Mouse (Mus musculus): Measurements from ENCODE around the gene Tsnax. TPM values are rescaled to one million over a fixed set of nuclear protein-coding genes. Genes with fewer than 3 reads are reported as not detected.
A peak's percentile ranks its signal among the peaks of the same experiment; 100 is the strongest.

Gene Tsnax
- total RNA-seq, 1 experiment from 2014 or later = 63.0 TPM

GRCm38 (mm10) chr8:125037081-125037480 lies 24.3 kb downstream of the Tsnax start:
- ATAC-seq (replicated peaks in 1 of 2; ENCODE audit: insufficient read depth in 1 of 2, low FRiP score in 2 of 2, low TSS enrichment in 1 of 2, low read depth in 1 of 2, poor library complexity in 2 of 2, severe bottlenecking in 2 of 2) = no peak

- ATAC-seq (replicated peaks in 1 of 2; ENCODE audit: insufficient read depth in 1 of 2, low FRiP score in 2 of 2, low TSS enrichment in 1 of 2, low read depth in 1 of 2, poor library complexity in 2 of 2, severe bottlenecking in 2 of 2) = no peak
Measured at GRCm38 (mm10) chr8:125038731-125039130, 25.9 kb downstream of the Tsnax start.

GRCm38 (mm10) chr8:125040587-125041375 lies 28.0 kb downstream of the Tsnax start:
- no peak for ATAC-seq (replicated peaks in 1 of 2; ENCODE audit: insufficient read depth in 1 of 2, low FRiP score in 2 of 2, low TSS enrichment in 1 of 2, low read depth in 1 of 2, poor library complexity in 2 of 2, severe bottlenecking in 2 of 2)

GRCm38 (mm10) chr8:125041496-125041895 lies 28.7 kb downstream of the Tsnax start:
- ATAC-seq (replicated peaks in 1 of 2; ENCODE audit: insufficient read depth in 1 of 2, low FRiP score in 2 of 2, low TSS enrichment in 1 of 2, low read depth in 1 of 2, poor library complexity in 2 of 2, severe bottlenecking in 2 of 2) = no peak

- no peak for ATAC-seq (replicated peaks in 1 of 2; ENCODE audit: insufficient read depth in 1 of 2, low FRiP score in 2 of 2, low TSS enrichment in 1 of 2, low read depth in 1 of 2, poor library complexity in 2 of 2, severe bottlenecking in 2 of 2)
Measured at GRCm38 (mm10) chr8:125043394-125043793, 30.6 kb downstream of the Tsnax start.

GRCm38 (mm10) chr8:125043935-125044334 lies 31.1 kb downstream of the Tsnax start:
- ATAC-seq (replicated peaks in 1 of 2; ENCODE audit: insufficient read depth in 1 of 2, low FRiP score in 2 of 2, low TSS enrichment in 1 of 2, low read depth in 1 of 2, poor library complexity in 2 of 2, severe bottlenecking in 2 of 2) = no peak; a peak in 1 of 4 replicates

- ATAC-seq (replicated peaks in 1 of 2; ENCODE audit: insufficient read depth in 1 of 2, low FRiP score in 2 of 2, low TSS enrichment in 1 of 2, low read depth in 1 of 2, poor library complexity in 2 of 2, severe bottlenecking in 2 of 2) = no peak
Measured at GRCm38 (mm10) chr8:125045760-125046159, 33.0 kb downstream of the Tsnax start.

GRCm38 (mm10) chr8:125049051-125049750 lies 36.4 kb downstream of the Tsnax start:
- ATAC-seq (replicated peaks in 1 of 2; ENCODE audit: insufficient read depth in 1 of 2, low FRiP score in 2 of 2, low TSS enrichment in 1 of 2, low read depth in 1 of 2, poor library complexity in 2 of 2, severe bottlenecking in 2 of 2) = no peak

GRCm38 (mm10) chr8:125049826-125050225 lies 37.0 kb downstream of the Tsnax start:
- no peak for ATAC-seq (replicated peaks in 1 of 2; ENCODE audit: insufficient read depth in 1 of 2, low FRiP score in 2 of 2, low TSS enrichment in 1 of 2, low read depth in 1 of 2, poor library complexity in 2 of 2, severe bottlenecking in 2 of 2)

- 0 out of 4 replicates have a peak, but pooled peaks of 1 of the 2 experiments have one; percentile 36 for ATAC-seq (replicated peaks in 1 of 2; ENCODE audit: insufficient read depth in 1 of 2, low FRiP score in 2 of 2, low TSS enrichment in 1 of 2, low read depth in 1 of 2, poor library complexity in 2 of 2, severe bottlenecking in 2 of 2)
Measured at GRCm38 (mm10) chr8:125052026-125052425, 39.2 kb downstream of the Tsnax start.

- peak; percentile 30 to 37 for ATAC-seq (replicated peaks in 1 of 2; ENCODE audit: insufficient read depth in 1 of 2, low FRiP score in 2 of 2, low TSS enrichment in 1 of 2, low read depth in 1 of 2, poor library complexity in 2 of 2, severe bottlenecking in 2 of 2)
Measured at GRCm38 (mm10) chr8:125053505-125054435, 41.0 kb downstream of the Tsnax start, which contains the start of gene Disc1. Disc1 (plus strand) TSS chr8:125054195.

GRCm38 (mm10) chr8:125054436-125054810 lies 41.6 kb downstream of the Tsnax start:
- peak; percentile 28 to 68 for ATAC-seq (replicated peaks in 1 of 2; ENCODE audit: insufficient read depth in 1 of 2, low FRiP score in 2 of 2, low TSS enrichment in 1 of 2, low read depth in 1 of 2, poor library complexity in 2 of 2, severe bottlenecking in 2 of 2)

- ATAC-seq (replicated peaks in 1 of 2; ENCODE audit: insufficient read depth in 1 of 2, low FRiP score in 2 of 2, low TSS enrichment in 1 of 2, low read depth in 1 of 2, poor library complexity in 2 of 2, severe bottlenecking in 2 of 2) = no peak
Measured at GRCm38 (mm10) chr8:125060904-125061303, 48.1 kb downstream of the Tsnax start.

- no peak for ATAC-seq (replicated peaks in 1 of 2; ENCODE audit: insufficient read depth in 1 of 2, low FRiP score in 2 of 2, low TSS enrichment in 1 of 2, low read depth in 1 of 2, poor library complexity in 2 of 2, severe bottlenecking in 2 of 2)
Measured at GRCm38 (mm10) chr8:125065596-125065995, 52.8 kb downstream of the Tsnax start.

- ATAC-seq (replicated peaks in 1 of 2; ENCODE audit: insufficient read depth in 1 of 2, low FRiP score in 2 of 2, low TSS enrichment in 1 of 2, low read depth in 1 of 2, poor library complexity in 2 of 2, severe bottlenecking in 2 of 2) = peak; percentile 90 to 92
Measured at GRCm38 (mm10) chr8:125066913-125067595, 54.3 kb downstream of the Tsnax start.

- ATAC-seq (replicated peaks in 1 of 2; ENCODE audit: insufficient read depth in 1 of 2, low FRiP score in 2 of 2, low TSS enrichment in 1 of 2, low read depth in 1 of 2, poor library complexity in 2 of 2, severe bottlenecking in 2 of 2) = peak; percentile 38 to 42; a peak in 3 of 4 replicates
Measured at GRCm38 (mm10) chr8:125067596-125067960, 54.8 kb downstream of the Tsnax start.
